Mouse (Mus musculus): ENCODE data around the gene Cd80.
"Not testable (repeated sequence)": the region's sequence is repeated elsewhere in the genome, so short reads cannot be mapped to it uniquely, and the experiment has no call there.

Gene Cd80

GRCm38 (mm10) chr16:38472507-38472873, 17.1 kb downstream of the Cd80 start:
- DNase-seq (ENCODE audit: low read depth) = no peak

GRCm38 (mm10) chr16:38473661-38474060, 18.3 kb downstream of the Cd80 start:
- no peak for DNase-seq (ENCODE audit: low read depth)

GRCm38 (mm10) chr16:38474677-38475286, 19.4 kb downstream of the Cd80 start:
- no peak for DNase-seq (ENCODE audit: low read depth)

- no peak for DNase-seq (ENCODE audit: low read depth)
Measured at GRCm38 (mm10) chr16:38475681-38476311, 20.4 kb downstream of the Cd80 start.

- no peak for DNase-seq (ENCODE audit: low read depth)
Measured at GRCm38 (mm10) chr16:38476312-38477240, 21.2 kb downstream of the Cd80 start.

- not testable (repeated sequence) for DNase-seq (ENCODE audit: low read depth)
Measured at GRCm38 (mm10) chr16:38477241-38477608, 21.9 kb downstream of the Cd80 start.

GRCm38 (mm10) chr16:38478296-38478695, 22.9 kb downstream of the Cd80 start:
- no peak for DNase-seq (ENCODE audit: low read depth)

- DNase-seq (ENCODE audit: low read depth) = peak; percentile 72
Measured at GRCm38 (mm10) chr16:38481327-38481726, 26.0 kb downstream of the Cd80 start.

- no peak for DNase-seq (ENCODE audit: low read depth)
Measured at GRCm38 (mm10) chr16:38482780-38483562, 27.6 kb downstream of the Cd80 start.

GRCm38 (mm10) chr16:38483582-38484309, 28.4 kb downstream of the Cd80 start:
- no peak for DNase-seq (ENCODE audit: low read depth)

GRCm38 (mm10) chr16:38492551-38492950, 37.2 kb downstream of the Cd80 start:
- no peak for DNase-seq (ENCODE audit: low read depth)

GRCm38 (mm10) chr16:38493890-38494289, 38.5 kb downstream of the Cd80 start:
- no peak for DNase-seq (ENCODE audit: low read depth)

- no peak for DNase-seq (ENCODE audit: low read depth)
Measured at GRCm38 (mm10) chr16:38496604-38497140, 41.3 kb downstream of the Cd80 start.

- no peak for DNase-seq (ENCODE audit: low read depth)
Measured at GRCm38 (mm10) chr16:38502469-38502868, 47.1 kb downstream of the Cd80 start.

GRCm38 (mm10) chr16:38503528-38503927, 48.2 kb downstream of the Cd80 start:
- no peak for DNase-seq (ENCODE audit: low read depth)

- no peak for DNase-seq (ENCODE audit: low read depth)
Measured at GRCm38 (mm10) chr16:38506041-38506634, 50.8 kb downstream of the Cd80 start.

GRCm38 (mm10) chr16:38510846-38511245, 55.5 kb downstream of the Cd80 start:
- DNase-seq (ENCODE audit: low read depth) = no peak

GRCm38 (mm10) chr16:38519140-38519539, 63.8 kb downstream of the Cd80 start:
- DNase-seq (ENCODE audit: low read depth) = no peak

GRCm38 (mm10) chr16:38521211-38521987, 66.0 kb downstream of the Cd80 start:
- DNase-seq (ENCODE audit: low read depth) = peak; percentile 32
